Mouse (Mus musculus): ENCODE measurements around the gene Ndufb10.

- TF ChIP-seq GATA1 (IDR thresholded peaks at IDR 0.05; ENCODE audit: borderline replicate concordance, low read length) (no peak), FLI1 (IDR thresholded peaks at IDR 0.05; ENCODE audit: low read length) (no peak)
Observed at GRCm38 (mm10) chr17:24687146-24687595, 37.1 kb downstream of the Ndufb10 start.
